Mouse (Mus musculus) embryonic stem cell, embryonic (primary cell): ENCODE results near the gene Krtdap.

Source experiments
- CTCF ChIA-PET, 4 experiments: fragments of 300-600 bp in 2 of 4; fragments of 350-600 bp in 2 of 4; sonication (Branson Sonifier 250); formaldehyde crosslinking; loops; one replicate each; lab custom pipeline; 2022; ENCODE audit warnings: inconsistent platforms in 2 of 4; lab: Charles Lee
- POLR2A ChIA-PET, 4 experiments: fragments of 300-600 bp in 2 of 4; fragments of 350-600 bp in 2 of 4; sonication (Branson Sonifier 250); formaldehyde crosslinking; loops; one replicate each; lab custom pipeline; 2022; ENCODE audit warnings: antibody characterized with exemption in 4 of 4, inconsistent platforms in 1 of 4; lab: Charles Lee

Krtdap gene

DNA sequence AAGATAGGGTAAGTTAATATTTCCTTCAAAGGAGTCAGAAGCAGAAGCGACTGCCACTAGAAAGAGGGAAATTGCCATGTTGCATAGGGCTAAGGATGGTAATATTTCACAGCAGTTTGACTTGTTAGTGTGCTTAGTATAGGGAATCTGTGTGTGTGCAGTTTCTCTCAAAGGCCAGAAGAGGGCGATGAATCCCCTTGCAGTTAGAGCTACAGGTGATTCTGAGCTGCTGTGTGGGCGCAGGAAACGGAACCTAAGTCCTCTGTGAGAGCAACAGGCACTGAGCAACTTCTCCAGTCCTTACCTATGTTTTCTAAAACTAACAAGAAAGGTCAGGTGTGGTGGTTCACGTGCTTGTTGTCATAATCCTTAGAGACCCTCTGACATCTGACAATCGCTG, 22.6 kb downstream of the Krtdap start:
- CTCF ChIA-PET = interaction anchor here (0.6 to 11.7 kb wide), 59 partner anchors 8 to 506 kb away, joined by 3 to 202 read pairs (median 5); partner anchors contain the start of genes Fam187b (in 4 of the 4), Ffar3 (in 3 of the 4), Ffar1 (in 2 of the 4) and Lsr (in 2 of the 4)
- POLR2A ChIA-PET = interaction anchor here (0.5 to 2.7 kb wide), 18 partner anchors 14 to 338 kb away, joined by 3 to 20 read pairs (median 4); partner anchors contain the start of gene Ffar1 (in 1 of the 4)

DNA sequence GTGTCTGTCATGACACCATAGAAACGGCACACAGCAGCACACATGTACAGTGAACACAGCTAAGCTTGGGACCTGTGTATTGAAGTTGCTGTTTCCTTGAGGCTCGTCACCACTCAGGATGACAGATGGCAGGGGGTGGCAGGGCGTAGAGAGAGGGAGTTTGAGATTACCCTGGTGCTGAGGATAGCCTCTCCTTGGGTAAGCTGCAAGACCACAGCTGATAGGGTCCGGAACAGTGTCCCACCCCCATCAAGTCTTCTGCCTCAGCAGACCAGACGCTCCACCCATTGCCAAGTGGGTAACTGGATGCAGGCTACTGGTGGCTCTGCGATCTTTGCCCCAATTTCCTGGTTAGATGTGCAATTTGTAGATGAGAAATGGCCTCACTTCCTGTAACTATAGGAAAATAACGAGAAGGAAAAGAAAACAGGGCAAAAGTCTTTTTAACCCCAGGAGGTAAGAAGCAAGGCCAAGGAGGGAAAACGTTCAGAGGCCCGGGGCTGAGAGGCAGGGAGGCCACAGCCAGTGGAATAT, 24.1 kb downstream of the Krtdap start:
- CTCF ChIA-PET = interaction anchor here (0.6 to 11.7 kb wide), 18 partner anchors 8 to 315 kb away, joined by 3 to 202 read pairs (median 10); partner anchors contain the start of genes Ffar1 (in 2 of the 4), Fam187b (in 1 of the 4), Ffar3 (in 1 of the 4) and Lsr (in 1 of the 4)
- POLR2A ChIA-PET = interaction anchor here in 3 of 4 experiments (0.7 to 2.7 kb wide), 10 partner anchors 12 to 366 kb away, joined by 3 to 20 read pairs (median 4); partner anchors contain the start of gene Aplp1 (in 1 of the 3)

DNA sequence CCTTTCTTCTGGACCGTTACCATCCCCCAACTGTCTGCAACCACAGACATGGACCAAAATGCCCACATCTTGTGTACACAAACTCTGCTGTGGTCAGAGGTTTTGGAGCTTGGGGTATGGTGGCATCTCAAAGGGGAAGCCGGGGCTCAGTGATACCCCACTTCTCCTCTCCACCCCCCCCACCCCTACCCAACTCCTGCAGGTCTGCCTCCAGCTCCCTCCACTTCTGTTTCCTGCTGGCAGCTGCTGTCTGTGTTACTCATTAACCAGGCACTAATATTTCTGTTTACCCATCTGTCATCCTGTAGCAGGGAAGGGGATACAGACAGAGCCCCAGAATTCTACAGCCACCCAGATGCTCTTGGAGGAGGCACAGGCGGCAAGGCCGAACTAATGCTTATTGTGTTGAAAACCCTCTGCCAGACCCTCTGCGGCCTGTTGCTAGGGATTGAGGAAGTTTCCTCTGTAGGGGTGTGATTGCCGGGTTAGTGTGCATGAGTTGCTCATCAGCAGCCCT, 24.7 kb downstream of the Krtdap start:
- CTCF ChIA-PET = interaction anchor here in 3 of 4 experiments (0.6 to 11.7 kb wide), 7 partner anchors 13 to 162 kb away, joined by 5 to 202 read pairs (median 24); partner anchors contain the start of genes Ffar1 (in 2 of the 3), Fam187b (in 1 of the 3) and Lsr (in 1 of the 3)
- POLR2A ChIA-PET = interaction anchor here in 2 of 4 experiments (1.2 to 2.7 kb wide), 4 partner anchors 28 to 143 kb away, joined by 3 to 20 read pairs (median 4); no protein-coding TSS in a partner anchor

DNA sequence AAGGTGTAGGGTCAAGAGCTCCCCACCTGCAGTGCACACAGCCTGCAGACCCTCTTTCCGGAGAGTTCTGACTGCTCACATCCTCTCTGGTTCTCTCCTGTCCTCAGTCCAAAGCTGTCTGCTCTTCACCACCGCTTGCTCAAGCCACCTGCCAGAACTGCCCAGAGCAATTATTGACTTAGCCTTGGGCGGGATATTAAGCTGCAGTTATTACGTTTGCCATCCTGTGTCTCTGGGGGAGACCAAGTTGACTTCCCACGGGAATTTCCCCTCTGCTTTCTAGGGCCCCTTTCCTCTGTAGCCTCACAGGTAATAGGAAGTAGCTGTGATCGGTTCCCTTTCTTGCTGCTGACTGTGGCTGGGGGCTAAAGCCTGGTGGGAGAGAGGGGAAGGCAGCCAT, 32.4 kb downstream of the Krtdap start:
- POLR2A ChIA-PET = interaction anchor here in 2 of 4 experiments (0.7 to 2.4 kb wide), 8 partner anchors 12 to 540 kb away, joined by 3 to 9 read pairs (median 5); partner anchors contain the start of genes Ffar1 (in 1 of the 2) and Wdr62 (in 1 of the 2)
- CTCF ChIA-PET = interaction anchor here in 3 of 4 experiments (0.6 to 3.3 kb wide), 7 partner anchors 9 to 40 kb away, joined by 3 to 14 read pairs (median 4); no protein-coding TSS in a partner anchor

DNA sequence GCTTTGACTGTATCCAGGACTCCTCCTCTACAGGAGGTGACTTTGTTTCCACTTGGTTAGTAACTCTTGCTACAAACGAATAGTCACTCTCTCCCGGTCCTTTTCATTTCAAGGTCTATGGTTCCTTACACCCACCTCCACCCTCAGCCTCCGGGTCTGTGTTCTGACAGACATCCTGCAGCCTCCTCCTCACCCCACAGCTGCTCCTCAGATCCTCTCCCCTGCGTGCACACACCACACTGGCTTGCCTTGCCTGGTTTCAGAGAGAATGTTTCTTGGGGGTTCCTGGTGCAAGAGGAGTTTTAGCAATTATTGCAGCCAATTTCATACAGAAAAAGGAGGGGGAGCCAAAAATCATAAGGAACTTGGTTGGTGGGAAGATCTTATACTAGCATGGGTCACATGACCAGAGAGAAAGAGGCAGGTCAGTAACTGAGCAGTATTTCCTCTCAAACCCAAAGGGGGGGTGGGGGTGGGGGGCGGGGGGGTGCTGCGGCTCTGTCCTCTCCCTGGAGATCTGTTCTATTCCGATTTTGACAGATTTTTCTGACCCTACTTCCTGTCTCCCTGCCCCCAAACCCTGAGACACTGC, 33.3 kb downstream of the Krtdap start:
- ChIA-PET CTCF (interaction anchor here in 2 of 4 experiments (0.8 to 3.3 kb wide), 6 partner anchors 10 to 52 kb away, joined by 3 to 14 read pairs (median 5); no protein-coding TSS in a partner anchor), POLR2A (interaction anchor here in 3 of 4 experiments (0.6 to 2.4 kb wide), 10 partner anchors 11 to 540 kb away, joined by 3 to 9 read pairs (median 4); partner anchors contain the start of genes Ffar1 (in 1 of the 3) and Wdr62 (in 1 of the 3))

DNA sequence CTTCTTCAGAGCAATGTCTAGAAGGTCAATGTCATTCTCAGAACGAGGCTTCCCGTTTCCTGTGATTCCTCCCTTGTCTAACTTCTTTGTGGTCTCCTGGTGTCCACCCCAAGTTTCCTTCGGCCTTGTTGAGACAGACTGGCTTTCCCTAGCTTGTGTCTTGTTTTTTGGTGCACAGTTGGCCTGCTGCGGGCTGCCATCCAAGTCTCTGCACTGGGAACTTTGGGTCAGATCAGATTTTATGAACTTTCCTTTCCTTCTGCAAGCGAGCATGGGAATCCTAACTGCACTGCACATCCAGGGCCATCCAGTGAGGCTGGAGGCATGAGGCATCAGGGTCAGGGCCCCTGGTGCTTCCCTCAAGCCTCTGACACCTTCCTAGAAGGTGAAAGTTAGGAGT, 33.8 kb downstream of the Krtdap start:
- POLR2A ChIA-PET = interaction anchor here in 3 of 4 experiments (0.6 to 1.7 kb wide), 4 partner anchors 23 to 211 kb away, joined by 3 to 6 read pairs (median 3); no protein-coding TSS in a partner anchor

DNA sequence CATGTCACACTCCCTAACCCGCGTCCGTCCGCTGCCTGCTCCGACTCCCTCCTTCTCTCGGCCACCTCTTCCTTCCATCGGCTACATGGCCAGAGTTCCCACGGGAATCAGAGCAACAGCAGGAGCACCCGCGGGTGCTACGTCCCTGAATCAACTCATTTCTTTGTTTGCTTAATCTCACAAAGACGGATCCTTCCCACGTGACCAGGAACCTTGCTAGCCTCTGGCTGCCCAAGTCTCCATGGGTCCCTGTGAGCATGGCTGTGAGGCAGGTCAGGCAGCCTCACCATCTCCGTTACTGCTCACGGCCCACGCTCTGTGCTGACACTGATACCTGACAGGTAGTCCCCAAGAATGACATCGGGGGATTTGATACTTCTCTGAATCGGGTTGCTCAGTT, 36.0 kb downstream of the Krtdap start, which contains the start of gene Ffar2:
Gene Ffar2 (minus strand): TSS at position 101 of the 400 bp plus-strand sequence.
- ChIA-PET POLR2A (interaction anchor here in 3 of 4 experiments (0.9 to 1.5 kb wide), 8 partner anchors 9 to 37 kb away, joined by 3 to 7 read pairs (median 4); no protein-coding TSS in a partner anchor), CTCF (interaction anchor here in 3 of 4 experiments (0.7 to 3.4 kb wide), 12 partner anchors 13 to 1832 kb away, joined by 3 to 12 read pairs (median 4); no protein-coding TSS in a partner anchor)

More for the DNA sequence above, 33.8 kb downstream of the Krtdap start:
- CTCF ChIA-PET = interaction anchor here in 2 of 4 experiments (0.6 to 2.1 kb wide), 5 partner anchors 16 to 51 kb away, joined by 3 to 6 read pairs (median 5); no protein-coding TSS in a partner anchor

DNA sequence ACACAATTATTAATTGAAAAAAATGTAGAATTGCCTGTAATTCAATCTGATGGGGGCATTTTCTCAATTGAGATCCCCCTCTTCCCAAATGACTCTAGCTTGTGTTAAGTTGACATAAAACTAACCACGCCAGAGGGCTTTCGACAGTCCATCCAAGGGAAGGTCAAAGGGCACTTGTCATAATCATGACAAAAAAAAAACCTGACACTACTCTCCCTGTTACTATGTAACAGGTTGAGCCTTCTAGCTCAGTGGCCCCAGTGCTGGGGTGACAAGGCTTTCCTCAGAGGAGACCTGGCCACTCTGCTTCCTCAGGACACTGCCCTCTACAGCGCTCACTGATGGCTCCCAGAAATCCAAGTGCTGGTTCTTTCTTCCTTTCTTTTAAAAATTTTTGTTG, 36.6 kb downstream of the Krtdap start:
- POLR2A ChIA-PET = interaction anchor here in 3 of 4 experiments (0.7 to 1.5 kb wide), 10 partner anchors 8 to 129 kb away, joined by 3 to 7 read pairs (median 3); no protein-coding TSS in a partner anchor

DNA sequence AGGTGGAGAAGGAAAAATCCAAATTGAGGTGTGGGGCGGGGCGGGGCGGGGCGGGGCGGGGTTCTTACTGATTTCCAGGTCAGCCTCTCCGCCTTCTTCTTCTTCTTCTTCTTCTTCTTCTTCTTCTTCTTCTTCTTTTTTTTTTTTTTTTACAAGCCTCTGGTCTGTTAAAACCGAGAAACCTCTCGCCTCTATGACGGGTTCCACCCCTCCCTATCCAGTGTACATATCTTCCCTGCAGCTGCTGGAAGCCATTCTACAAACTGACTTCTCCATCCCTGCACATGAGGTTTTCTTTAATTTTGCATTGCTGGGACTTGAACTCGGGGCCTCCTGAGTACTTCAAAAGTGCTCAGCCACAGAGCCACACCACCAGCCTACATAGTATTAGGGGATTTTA, 39.0 kb downstream of the Krtdap start:
- POLR2A ChIA-PET = interaction anchor here in 2 of 4 experiments (0.6 to 1.5 kb wide), 3 partner anchors 11 to 546 kb away, joined by 3 to 4 read pairs (median 3); partner anchors contain the start of genes Thap8 (in 1 of the 2) and Wdr62 (in 1 of the 2)

More for the DNA sequence above, 36.6 kb downstream of the Krtdap start:
- CTCF ChIA-PET = interaction anchor here (0.5 to 3.4 kb wide), 15 partner anchors 12 to 1832 kb away, joined by 3 to 12 read pairs (median 4); no protein-coding TSS in a partner anchor

DNA sequence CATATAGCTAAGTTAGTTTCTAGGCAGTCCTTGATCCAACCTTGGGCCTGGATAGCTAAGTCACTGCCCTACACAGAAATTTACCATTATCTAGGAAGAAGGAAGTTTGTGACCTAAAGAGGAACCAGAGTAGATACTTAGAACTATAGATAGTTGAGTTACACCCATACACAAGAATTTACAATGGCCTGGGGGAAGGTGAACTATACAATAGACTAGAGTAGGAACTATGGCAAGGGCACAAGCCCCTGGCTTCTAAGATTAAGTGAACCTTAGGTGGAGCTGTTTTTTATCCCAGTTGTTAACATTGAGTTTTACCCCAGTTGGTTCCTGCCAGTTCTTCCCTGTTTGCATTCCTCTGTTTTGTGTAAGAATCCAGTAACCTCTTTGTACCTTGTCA, 41.2 kb downstream of the Krtdap start:
- ChIA-PET CTCF (interaction anchor here in 2 of 4 experiments (0.5 to 1.3 kb wide), 2 partner anchors 19 to 33 kb away, joined by 5 to 7 read pairs; no protein-coding TSS in a partner anchor), POLR2A (interaction anchor here (0.9 to 3.0 kb wide), 14 partner anchors 12 to 45 kb away, joined by 3 to 14 read pairs (median 4); partner anchors contain the start of gene Ffar3 (in 1 of the 4))

More for the DNA sequence above, 39.0 kb downstream of the Krtdap start:
- CTCF ChIA-PET = no interaction called here

DNA sequence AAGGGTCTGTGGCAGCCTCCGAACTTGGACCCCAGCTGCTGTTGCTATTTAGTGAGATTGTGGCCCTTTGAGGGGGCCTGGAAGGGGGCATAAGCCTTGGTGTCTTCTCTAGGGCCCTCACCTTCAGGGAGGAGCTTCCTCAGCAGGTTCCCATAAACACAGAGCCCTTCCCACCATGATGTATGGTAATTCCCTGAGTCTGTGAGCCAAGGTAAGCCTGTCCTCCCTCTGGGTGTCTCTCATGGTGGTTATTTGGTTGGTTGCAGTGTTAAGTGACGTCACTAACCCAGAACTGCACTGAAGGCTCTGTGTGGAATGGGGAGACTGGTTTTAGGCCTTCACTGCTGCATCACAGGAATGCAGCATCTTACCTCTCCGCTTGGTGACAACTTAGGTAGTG, 41.7 kb downstream of the Krtdap start:
- ChIA-PET CTCF (interaction anchor here in 3 of 4 experiments (0.5 to 1.3 kb wide), 5 partner anchors 19 to 43 kb away, joined by 3 to 7 read pairs (median 3); no protein-coding TSS in a partner anchor), POLR2A (interaction anchor here (0.9 to 3.0 kb wide), 14 partner anchors 13 to 45 kb away, joined by 3 to 14 read pairs (median 4); partner anchors contain the start of gene Ffar3 (in 1 of the 4))

DNA sequence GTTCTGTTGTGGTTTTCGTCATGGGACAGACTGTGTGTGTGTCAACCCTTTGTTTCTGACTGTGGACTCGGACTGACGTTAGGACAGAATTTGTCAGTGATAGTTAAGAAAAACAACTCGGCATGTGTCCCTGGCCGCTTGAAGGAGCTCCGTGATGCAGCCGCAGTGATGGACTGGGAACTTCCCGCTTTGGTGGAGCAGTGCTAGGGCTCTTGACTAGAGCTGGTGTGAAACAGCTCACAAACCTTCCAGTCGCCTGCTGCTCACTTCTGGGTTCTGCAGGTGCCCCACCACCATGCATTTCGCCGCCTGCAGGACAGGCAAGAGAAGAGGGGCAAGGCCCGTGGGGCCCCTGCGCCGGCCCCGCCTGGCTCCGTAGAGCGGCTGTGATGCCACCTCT, 44.6 kb downstream of the Krtdap start:
- POLR2A ChIA-PET = interaction anchor here in 3 of 4 experiments (0.5 to 1.6 kb wide), 10 partner anchors 8 to 388 kb away, joined by 3 to 7 read pairs (median 4); partner anchors contain the start of gene Ffar2 (in 1 of the 3)
- CTCF ChIA-PET = interaction anchor here in 3 of 4 experiments (0.5 to 1.2 kb wide), 3 partner anchors 11 to 125 kb away, joined by 3 to 20 read pairs (median 3); no protein-coding TSS in a partner anchor

DNA sequence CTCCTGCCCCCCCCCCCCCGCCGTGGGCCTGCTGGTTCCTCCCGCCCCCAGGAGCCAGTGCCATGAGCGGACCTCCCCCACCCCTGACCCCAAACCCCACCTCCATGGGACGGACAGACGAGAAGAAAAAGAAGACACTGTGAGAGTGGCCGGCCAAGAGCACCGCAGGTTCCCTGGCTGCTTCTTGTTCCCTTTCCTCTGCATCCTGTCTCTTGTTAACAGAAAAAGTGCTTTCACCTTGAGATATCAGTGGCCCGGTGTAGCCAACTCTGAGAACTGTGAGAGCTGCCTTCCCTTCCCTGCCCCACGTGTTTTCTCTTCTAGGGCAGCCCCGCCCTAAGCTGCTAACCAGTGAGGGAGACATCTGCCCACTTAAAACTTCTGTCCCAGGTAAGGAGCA, 45.0 kb downstream of the Krtdap start:
- ChIA-PET CTCF (interaction anchor here in 2 of 4 experiments (0.9 to 1.9 kb wide), 5 partner anchors 10 to 27 kb away, joined by 3 to 5 read pairs (median 3); no protein-coding TSS in a partner anchor), POLR2A (interaction anchor here in 3 of 4 experiments (0.7 to 1.6 kb wide), 9 partner anchors 9 to 121 kb away, joined by 3 to 7 read pairs (median 3); partner anchors contain the start of gene Ffar2 (in 1 of the 3))

DNA sequence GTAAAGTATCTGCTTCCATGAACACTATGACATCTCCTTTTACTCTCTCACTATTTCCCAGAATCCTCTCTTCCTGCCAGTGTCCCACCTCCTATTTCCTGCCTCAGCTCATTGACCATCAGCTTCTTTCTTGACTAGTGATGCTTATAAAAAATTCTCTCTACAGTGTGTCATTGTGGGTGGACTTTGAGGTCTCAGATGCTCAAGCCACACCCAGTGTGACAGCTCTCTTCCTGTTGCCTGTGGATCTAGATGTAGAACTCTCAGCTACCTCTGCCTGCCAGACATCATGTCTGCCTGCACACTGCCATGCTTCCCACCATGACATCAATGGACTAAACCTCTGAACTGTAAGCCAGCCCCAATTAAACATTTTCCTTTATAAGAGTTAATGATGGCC, 49.6 kb downstream of the Krtdap start:
- POLR2A ChIA-PET = interaction anchor here in 3 of 4 experiments (1.3 to 1.8 kb wide), 4 partner anchors 13 to 36 kb away, joined by 4 to 7 read pairs (median 4); partner anchors contain the start of gene Ffar2 (in 1 of the 3)
- CTCF ChIA-PET = interaction anchor here in 3 of 4 experiments (0.9 to 2.0 kb wide), 4 partner anchors 19 to 137 kb away, joined by 3 to 6 read pairs (median 3); partner anchors contain the start of gene Fam187b (in 1 of the 3)

DNA sequence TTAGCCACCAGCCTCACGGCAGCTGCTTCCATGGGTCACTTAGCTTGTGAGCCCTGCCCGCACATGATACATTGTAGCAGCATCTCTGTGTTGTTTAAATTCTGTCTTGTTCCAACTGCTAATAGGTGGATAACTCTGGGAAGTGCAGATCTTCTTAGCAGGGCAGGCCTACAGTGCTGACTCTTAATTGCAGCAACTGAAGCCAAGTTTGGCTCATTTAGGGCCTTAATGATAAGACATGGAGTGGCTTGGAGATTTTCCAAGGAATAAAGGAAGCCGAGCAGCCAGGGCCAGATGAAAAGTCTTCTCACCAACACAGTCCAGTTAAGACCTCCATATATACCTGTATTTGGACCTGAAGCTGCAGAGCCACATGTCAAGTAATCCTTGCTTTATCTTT, 52.6 kb downstream of the Krtdap start:
- ChIA-PET POLR2A (interaction anchor here in 1 of 4 experiments (1.6 kb wide), 1 partner anchor 29 kb away, joined by 4 read pairs; no protein-coding TSS in a partner anchor), CTCF (interaction anchor here in 2 of 4 experiments (0.6 kb wide), 2 partner anchors 74 to 163 kb away, joined by 4 to 11 read pairs; no protein-coding TSS in a partner anchor)
